In genomic region chr14:73469506-73469905, GRCm38 (mm10) we compare ENCODE assay signal across 11 mouse cellular contexts. TPM values are rescaled to one million over a fixed set of nuclear protein-coding genes. Genes with fewer than 3 reads are reported as not detected.
A peak's percentile ranks its signal among the peaks of the same experiment; 100 is the strongest.
DNase-seq lines count a peak whose midpoint lies in the region; ATAC-seq and TF ChIP-seq lines count a peak whose summit lies in the region.
"Had no signal": no experiment of that assay in that cellular context is flagged by ENCODE, and none has a peak within 500 bp of the region (broad histone marks: within the 10 kb centered on the region; RNA-seq: fewer than 3 reads in every experiment).

No protein-coding gene starts in this region.

- H3K36me3 ChIP-seq in midbrain, postnatal 0 days (ENCODE audit: insufficient read depth, low read length): no peaks in the 10 kb centered on the region
- no peaks in the 10 kb centered on the region for H3K36me3 ChIP-seq in midbrain, embryonic 15.5 days (replicated peaks)
- H3K36me3 ChIP-seq in heart, adult 2 months (ENCODE audit: control insufficient read depth, insufficient read depth, low read length): peaks cover 5% of the 10 kb centered on the region

- H3K4me1 ChIP-seq in midbrain, postnatal 0 days (ENCODE audit: insufficient read depth, low read length): no peaks in the 10 kb centered on the region
- peaks cover 11% of the 10 kb centered on the region; the same call in 1 of the 2 replicates for H3K4me1 ChIP-seq in midbrain, embryonic 15.5 days
- H3K4me1 ChIP-seq in heart, adult 2 months (ENCODE audit: control insufficient read depth, insufficient read depth, low read length): peaks cover 8% of the 10 kb centered on the region

- H3K4me3 ChIP-seq in midbrain, postnatal 0 days (ENCODE audit: low read depth, low read length): no peak overlapping the region
- H3K4me3 ChIP-seq in midbrain, embryonic 15.5 days: no peak overlapping the region
- H3K4me3 ChIP-seq in heart, adult 2 months: no peak overlapping the region

- no peak for TF ChIP-seq CTCF in midbrain, postnatal 0 days (IDR thresholded peaks at IDR 0.05)
- TF ChIP-seq CTCF in heart, adult 2 months (IDR thresholded peaks at IDR 0.05): no peak

- no peak for TF ChIP-seq POLR2A in heart, adult 2 months (IDR thresholded peaks at IDR 0.05; ENCODE audit: insufficient read depth, low read depth, low read length)

- no peak for ATAC-seq in midbrain, postnatal 0 days (ENCODE audit: low FRiP score)
- ATAC-seq in midbrain, embryonic 15.5 days (replicated peaks): no peak
- ATAC-seq in erythroid progenitor cell, adult 5-6 weeks (replicated peaks; ENCODE audit: low FRiP score, poor library complexity, severe bottlenecking): no peak
- no peak for ATAC-seq in megakaryocyte progenitor cell, adult 5-6 weeks (replicated peaks; ENCODE audit: poor library complexity)

- H3K27ac ChIP-seq in midbrain, postnatal 0 days (ENCODE audit: low read depth, low read length): no peak overlapping the region
- H3K27ac ChIP-seq in midbrain, embryonic 15.5 days: no peak overlapping the region
- no peak overlapping the region for H3K27ac ChIP-seq in heart, adult 2 months

- H3K4me2 ChIP-seq in midbrain, postnatal 0 days (ENCODE audit: low read depth, low read length, poor library complexity, severe bottlenecking): no peak overlapping the region
- no peak overlapping the region for H3K4me2 ChIP-seq in midbrain, embryonic 15.5 days

- intact Hi-C loops in left cerebral cortex, postnatal 10 days (cut with DNase I): no loop called here
- intact Hi-C loops in heart, adult 2 months (cut with DNase I): no loop called here
- intact Hi-C loops in heart, postnatal 25 days (cut with DNase I): loop anchor here (5.0 kb wide), 1 partner anchor 42 kb away; no protein-coding TSS in a partner anchor

- peak; percentile 55 for DNase-seq in midbrain, postnatal 0 days (ENCODE audit: low spot score)
- peak; percentile 24 to 67 for DNase-seq in frontal cortex, postnatal 25 days (ENCODE audit: low spot score in 2 of 2)
- peak; percentile 67 to 77 for DNase-seq in left cerebral cortex, postnatal 10 days (ENCODE audit: extremely low spot score in 1 of 2, low spot score in 2 of 2)
- no peak for DNase-seq in heart, adult 2 months
- DNase-seq in heart, postnatal 25 days (ENCODE audit: low spot score): no peak
- DNase-seq: gastrocnemius, postnatal 36 days; thymus, postnatal 14 days had no signal

- no peaks in the 10 kb centered on the region for H3K27me3 ChIP-seq in midbrain, postnatal 0 days (ENCODE audit: insufficient read depth, low read length)
- no peaks in the 10 kb centered on the region for H3K27me3 ChIP-seq in midbrain, embryonic 15.5 days (replicated peaks)
- no peaks in the 10 kb centered on the region for H3K27me3 ChIP-seq in heart, adult 2 months (ENCODE audit: control insufficient read depth, insufficient read depth, low read length)
- H3K27me3 ChIP-seq: CH12.LX had no signal

- WGBS in midbrain, postnatal 0 days: 67% methylated on average over 7 of the region's 7 CpGs
- WGBS in midbrain, embryonic 15.5 days: 56% methylated on average over 7 of the region's 7 CpGs
- 86% methylated on average over 7 of the region's 7 CpGs for WGBS in heart, adult 2 months

- no peak overlapping the region for H3K9ac ChIP-seq in midbrain, postnatal 0 days (replicated peaks; ENCODE audit: low read length, poor library complexity, severe bottlenecking)
- no peak overlapping the region for H3K9ac ChIP-seq in midbrain, embryonic 15.5 days
- H3K9ac ChIP-seq in heart, adult 2 months (ENCODE audit: low read depth, low read length): no peak overlapping the region

- no peaks in the 10 kb centered on the region for H3K79me2 ChIP-seq in heart, adult 2 months (replicated peaks; ENCODE audit: control insufficient read depth, insufficient read depth, low read length)

- TF ChIP-seq EP300 in heart, adult 2 months (IDR thresholded peaks at IDR 0.05; ENCODE audit: insufficient read depth, low read depth, low read length): no peak

- H3K9me3 ChIP-seq in midbrain, postnatal 0 days (ENCODE audit: low read length): no peaks in the 10 kb centered on the region
- H3K9me3 ChIP-seq in midbrain, embryonic 15.5 days: no peaks in the 10 kb centered on the region

RNA-seq across cellular contexts. Expression of gene Med4, which starts 40.3 kb away (rescaled TPM):
- total RNA-seq in midbrain, postnatal 0 days (2014; rRNA removed): 25.2 and 25.6 TPM in 2 replicates
- 80.6 and 81.7 TPM in 2 replicates for polyA plus RNA-seq in midbrain, postnatal 0 days (2015; fragmentation: Nextera tagmentation; extraction: Ambion mirVana)
- 82.8 and 91.5 TPM in 2 replicates for polyA plus RNA-seq in midbrain, embryonic 15.5 days (2015; fragmentation: Nextera tagmentation; extraction: Ambion mirVana)
- total RNA-seq in left cerebral cortex, postnatal 10 days (2021): 10 to 100 TPM; 31.6 to 31.9 TPM
- total RNA-seq in heart, adult 2 months (2021): 10 to 100 TPM; 19.5 to 23.5 TPM
- 12.5 and 18.2 TPM in 2 replicates for polyA plus RNA-seq in heart, adult 2 months (2012; rRNA removed)
- total RNA-seq in erythroid progenitor cell, adult 5-6 weeks (2015; ENCODE audit: low replicate concordance): 15.5 and 20.1 TPM in 2 replicates
- total RNA-seq in erythroid progenitor cell, adult 5-6 weeks (2017; ENCODE audit: low replicate concordance): 15.4 and 21.8 TPM in 2 replicates
- total RNA-seq in megakaryocyte progenitor cell, adult 5-6 weeks (2015): 39.9 and 42.8 TPM in 2 replicates
- total RNA-seq in megakaryocyte progenitor cell, adult 5-6 weeks (2017): 65.7 and 71.0 TPM in 2 replicates
- total RNA-seq in heart, postnatal 25 days (2021): 10 to 100 TPM; 21.4 to 22.4 TPM

RNA-seq across cellular contexts. Expression of gene Sucla2, which starts 55.6 kb away (rescaled TPM):
- 70.5 and 96.7 TPM in 2 replicates for total RNA-seq in midbrain, postnatal 0 days (2014; rRNA removed)
- 149 and 150 TPM in 2 replicates for polyA plus RNA-seq in midbrain, postnatal 0 days (2015; fragmentation: Nextera tagmentation; extraction: Ambion mirVana)
- polyA plus RNA-seq in midbrain, embryonic 15.5 days (2015; fragmentation: Nextera tagmentation; extraction: Ambion mirVana): 109 and 111 TPM in 2 replicates
- 100 to 1,000 TPM; 141 to 150 TPM for total RNA-seq in left cerebral cortex, postnatal 10 days (2021)
- 100 to 1,000 TPM; 693 to 811 TPM for total RNA-seq in heart, adult 2 months (2021)
- polyA plus RNA-seq in heart, adult 2 months (2012; rRNA removed): 125 and 246 TPM in 2 replicates
- 18.4 and 31.0 TPM in 2 replicates for total RNA-seq in erythroid progenitor cell, adult 5-6 weeks (2015; ENCODE audit: low replicate concordance)
- 23.3 and 35.9 TPM in 2 replicates for total RNA-seq in erythroid progenitor cell, adult 5-6 weeks (2017; ENCODE audit: low replicate concordance)
- 73.1 and 73.6 TPM in 2 replicates for total RNA-seq in megakaryocyte progenitor cell, adult 5-6 weeks (2015)
- total RNA-seq in megakaryocyte progenitor cell, adult 5-6 weeks (2017): 104 and 117 TPM in 2 replicates
- 100 to 1,000 TPM; 787 to 854 TPM for total RNA-seq in heart, postnatal 25 days (2021)

Comparison
In these comparisons a context has a peak if more than half of its experiments do, and no peak if none do; other contexts are left out.
1. DNase-seq: peak in midbrain, postnatal 0 days (single experiment), frontal cortex, postnatal 25 days (2 of 2) and left cerebral cortex, postnatal 10 days (2 of 2); none in heart, adult 2 months (0 of 2) and heart, postnatal 25 days (single experiment).